Mouse (Mus musculus) layer of hippocampus, postnatal 25 days (tissue): ENCODE results near the gene Tagln2. TPM values are rescaled to one million over a fixed set of nuclear protein-coding genes. Genes with fewer than 3 reads are reported as not detected.

Source experiments
- DNase-seq, 2 experiments: peaks; one replicate each; pipeline ENCODE4 v3.0.0; 2022; ENCODE audit warnings: mixed read lengths in 2 of 2, low spot score in 1 of 2; ENCODE audit errors: extremely low spot score in 1 of 2
- total RNA-seq, 2 experiments: library from RNA; stranded (reverse); gene quantifications; 2 replicates each; pipeline ENCODE4 v1.2.3; 2021

The Tagln2 gene
- total RNA-seq, 2 experiments from 2014 or later: 10.4 to 12.1 TPM

- no peak for DNase-seq
These were observed 2.6 kb downstream of the Tagln2 start for GRCm38 (mm10) chr1:172502145-172503110.

- no peak for DNase-seq
These were observed 3.5 kb downstream of the Tagln2 start for GRCm38 (mm10) chr1:172503111-172503997.

- DNase-seq: no peak
These were observed 4.9 kb downstream of the Tagln2 start for GRCm38 (mm10) chr1:172504756-172505155.

- no peak for DNase-seq
These were observed 7.2 kb downstream of the Tagln2 start for GRCm38 (mm10) chr1:172507001-172507400.

- DNase-seq: no peak
These were observed 7.9 kb downstream of the Tagln2 start for GRCm38 (mm10) chr1:172507701-172508100.

- DNase-seq: no peak
These were observed 8.3 kb downstream of the Tagln2 start for GRCm38 (mm10) chr1:172508172-172508571.

GRCm38 (mm10) chr1:172509235-172509634, 9.4 kb downstream of the Tagln2 start:
- no peak for DNase-seq

GRCm38 (mm10) chr1:172509983-172510382, 10.1 kb downstream of the Tagln2 start:
- DNase-seq: no peak

GRCm38 (mm10) chr1:172510421-172510972, 10.7 kb downstream of the Tagln2 start:
- DNase-seq: no peak

GRCm38 (mm10) chr1:172512962-172513361, 13.1 kb downstream of the Tagln2 start:
- DNase-seq: no peak

GRCm38 (mm10) chr1:172513525-172514212, 13.8 kb downstream of the Tagln2 start:
- DNase-seq: no peak

GRCm38 (mm10) chr1:172514213-172514529, 14.3 kb downstream of the Tagln2 start:
- no peak for DNase-seq

GRCm38 (mm10) chr1:172514551-172515268, 14.9 kb downstream of the Tagln2 start:
- no peak for DNase-seq

GRCm38 (mm10) chr1:172515396-172515795, 15.5 kb downstream of the Tagln2 start:
- DNase-seq: no peak

GRCm38 (mm10) chr1:172518013-172518412, 18.2 kb downstream of the Tagln2 start:
- DNase-seq: no peak

- DNase-seq: no peak
These were observed 19.8 kb downstream of the Tagln2 start for GRCm38 (mm10) chr1:172519644-172520043.

- DNase-seq: peak; percentile 48 to 54
These were observed 21.0 kb downstream of the Tagln2 start, which contains the start of gene Cfap45 for GRCm38 (mm10) chr1:172520576-172521440. Cfap45 (plus strand) TSS chr1:172520801.

- DNase-seq: no peak
These were observed 22.7 kb downstream of the Tagln2 start for GRCm38 (mm10) chr1:172522524-172522923.

GRCm38 (mm10) chr1:172523699-172524101, 23.9 kb downstream of the Tagln2 start:
- no peak for DNase-seq
